Mouse (Mus musculus): ENCODE data around the gene Zbtb45. TPM values are rescaled to one million over a fixed set of nuclear protein-coding genes. Genes with fewer than 3 reads are reported as not detected.

Gene Zbtb45
- total RNA-seq, 2 experiments from 2014 or later: 34.4 to 35.3 TPM

DNA sequence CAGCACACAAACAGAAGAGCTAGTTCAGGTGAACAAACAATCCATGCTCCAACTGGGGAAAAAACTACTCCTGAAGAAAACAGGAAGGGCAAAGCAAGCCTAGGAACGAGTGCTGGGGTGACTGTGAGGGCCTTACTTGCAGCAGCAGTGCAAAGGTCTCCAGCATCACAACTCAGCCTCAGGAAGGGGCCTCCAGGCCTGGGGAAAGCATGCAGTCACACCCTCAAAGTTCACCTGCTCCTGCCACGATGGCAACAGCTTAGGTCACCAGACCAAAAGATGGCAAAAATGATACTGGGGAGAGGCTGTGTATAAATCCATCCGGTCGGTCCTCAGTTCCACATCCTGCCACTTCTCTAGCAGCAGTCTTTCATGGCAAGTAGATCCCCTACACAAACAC is 50.9 kb downstream of the Zbtb45 start:
- no peak for DNase-seq (ENCODE audit: extremely low spot score in 1 of 2, low spot score in 1 of 2)

DNA sequence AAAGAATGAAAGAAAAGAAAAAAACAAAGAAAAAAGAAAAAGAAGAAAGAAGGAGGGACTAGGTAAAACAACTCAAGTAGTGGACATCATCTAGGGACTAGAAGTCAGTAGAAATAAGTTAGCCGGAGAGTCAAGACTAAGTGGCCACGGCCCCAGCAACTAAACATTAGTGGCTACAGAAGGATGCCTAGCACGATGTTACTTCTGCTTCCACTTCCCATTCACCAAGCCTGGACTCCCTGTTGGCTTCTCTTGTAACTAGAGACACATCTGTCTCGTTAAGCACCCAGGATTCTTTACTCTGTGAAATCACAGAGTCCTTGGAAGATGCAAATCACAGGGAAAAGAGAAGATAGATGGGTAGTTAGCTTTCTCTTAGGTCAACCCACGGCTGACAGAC is 52.3 kb downstream of the Zbtb45 start:
- DNase-seq (ENCODE audit: extremely low spot score in 1 of 2, low spot score in 1 of 2): no peak

DNA sequence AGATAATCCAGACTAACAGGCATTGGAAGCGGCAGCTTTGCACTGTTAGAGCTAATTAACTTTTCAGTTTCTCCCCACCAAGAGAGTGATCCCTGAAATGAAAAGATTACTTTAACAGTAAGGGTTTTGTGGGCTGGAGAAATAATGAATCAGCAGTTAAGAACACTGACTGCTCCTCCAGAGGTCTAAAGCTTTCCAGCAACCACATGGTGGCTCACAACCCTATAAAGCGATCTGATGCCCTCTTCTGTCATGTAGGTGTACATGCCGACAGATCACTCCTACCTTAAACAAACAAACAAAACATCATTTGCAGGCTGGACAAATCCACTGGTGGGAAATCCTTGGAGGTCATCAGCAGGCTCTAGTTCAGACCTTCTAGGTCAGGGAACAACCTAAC is 54.9 kb downstream of the Zbtb45 start:
- DNase-seq (ENCODE audit: extremely low spot score in 1 of 2, low spot score in 1 of 2): no peak

Other genes starting within 250 kb of the Zbtb45 start
- gene Zscan18, start 206.4 kb downstream of the Zbtb45 start, total RNA-seq (2021): 10 to 100 TPM; 17.9 to 18.9 TPM
- gene Zfp329, start 191.2 kb downstream of the Zbtb45 start, total RNA-seq (2021): 10 to 100 TPM; 22.0 to 26.4 TPM
- 10 to 100 TPM; 13.0 to 13.4 TPM for gene Zfp110, start 175.3 kb downstream of the Zbtb45 start, total RNA-seq (2021)
- 1 to 10 TPM; 6.8 to 9.0 TPM for gene Zfp128, start 128.9 kb downstream of the Zbtb45 start, total RNA-seq (2021)
- 10 to 100 TPM; 14.4 to 15.1 TPM for gene Zscan22, start 112.2 kb downstream of the Zbtb45 start, total RNA-seq (2021)
- gene Rps5, start 87.7 kb downstream of the Zbtb45 start, total RNA-seq (2021): 100 to 1,000 TPM; 379 to 453 TPM
- 1 to 10 TPM in 1 of 2 experiments, under 1 TPM in 1; 0.91 to 1.3 TPM for gene Rnf225, start 82.6 kb downstream of the Zbtb45 start, total RNA-seq (2021)
- gene Zfp324, start 44.2 kb downstream of the Zbtb45 start, total RNA-seq (2021): 10 to 100 TPM; 10.2 to 12.1 TPM
- gene Zfp446, start 32.2 kb downstream of the Zbtb45 start, total RNA-seq (2021): 1 to 10 TPM; 8.1 to 9.1 TPM
- under 1 TPM; 0.22 to 0.47 TPM for gene Slc27a5, start 11.8 kb downstream of the Zbtb45 start, total RNA-seq (2021)
- 100 to 1,000 TPM; 236 to 250 TPM for gene Trim28, start 10.9 kb downstream of the Zbtb45 start, total RNA-seq (2021)
- gene Chmp2a, start 24.8 kb upstream of the Zbtb45 start, total RNA-seq (2021): 100 to 1,000 TPM; 128 to 149 TPM
- gene Ube2m, start 28.2 kb upstream of the Zbtb45 start, total RNA-seq (2021): 100 to 1,000 TPM; 197 to 209 TPM
- 10 to 100 TPM; 12.8 to 18.0 TPM for gene Mzf1, start 44.7 kb upstream of the Zbtb45 start, total RNA-seq (2021)
- not detected for gene Vmn1r85, start 85.1 kb upstream of the Zbtb45 start, total RNA-seq (2021)
- not detected for gene Vmn1r86, start 109.9 kb upstream of the Zbtb45 start, total RNA-seq (2021)
- not detected for gene Vmn1r87, start 130.1 kb upstream of the Zbtb45 start, total RNA-seq (2021)
- gene Vmn1r88, start 149.5 kb upstream of the Zbtb45 start, total RNA-seq (2021): under 1 TPM; 0.14 to 0.15 TPM
- not detected for gene Vmn1r89, start 203.0 kb upstream of the Zbtb45 start, total RNA-seq (2021)

Data from layer of hippocampus, postnatal 25 days (tissue).